Mouse (Mus musculus) urinary bladder, postnatal 4 days (tissue): ENCODE measurements at regions not wholly inside any gene's neighbourhood (a gene's known extent, or its start where the extent isn't known, plus 50 kb on each side); places are given as distances from the start of the nearest gene placed in this dataset.

Source experiments
- DNase-seq, 2 experiments: peaks; one replicate each; pipeline ENCODE4 v3.0.0; 2021 to 2022; ENCODE audit warnings: low spot score in 2 of 2

DNA sequence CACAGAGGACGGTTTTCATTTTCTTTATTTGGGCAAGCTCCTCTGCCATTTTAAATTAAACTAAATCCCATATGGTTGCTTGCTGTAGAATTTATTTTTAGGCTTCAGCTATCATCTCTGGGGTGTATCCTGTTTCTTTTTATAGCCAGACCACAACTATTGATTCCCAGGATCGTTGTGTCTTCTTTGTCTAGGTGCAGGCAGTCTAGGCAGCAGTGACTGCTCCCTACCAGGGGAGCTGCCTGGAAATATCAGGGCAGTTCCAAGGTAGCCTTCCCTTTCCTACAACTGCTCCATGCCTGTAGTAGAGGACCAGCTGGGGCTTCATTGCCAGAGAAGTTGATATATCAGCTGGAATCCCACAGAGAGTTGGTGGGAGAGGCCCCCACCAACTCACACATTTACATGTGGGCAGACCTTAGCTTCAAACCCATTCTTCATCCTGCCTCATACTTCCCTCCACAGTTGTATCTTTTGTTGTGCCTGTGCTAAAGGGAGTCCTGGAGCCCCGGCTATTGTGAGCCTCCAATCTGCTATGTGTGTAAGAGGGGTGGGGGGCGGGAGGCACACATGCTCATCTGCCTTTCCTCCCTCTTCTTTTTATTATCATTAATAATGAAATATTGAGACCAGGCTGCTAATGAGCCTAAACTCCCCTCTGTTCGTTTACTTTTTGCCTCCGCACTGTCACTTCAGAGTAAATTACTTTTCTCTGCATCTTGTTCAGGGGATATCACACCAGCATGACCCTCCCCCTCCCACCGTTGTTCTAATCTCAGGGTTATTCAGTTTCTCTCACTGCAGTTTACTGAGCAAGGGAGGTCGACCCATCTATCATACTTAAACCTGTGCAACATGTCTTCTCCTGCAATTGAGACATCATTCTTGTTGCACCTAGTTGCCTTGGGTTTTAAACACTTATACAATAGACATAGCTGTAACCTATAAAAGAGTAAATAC is 576.3 kb upstream of the Plxna2 start:
- no peak for DNase-seq

DNA sequence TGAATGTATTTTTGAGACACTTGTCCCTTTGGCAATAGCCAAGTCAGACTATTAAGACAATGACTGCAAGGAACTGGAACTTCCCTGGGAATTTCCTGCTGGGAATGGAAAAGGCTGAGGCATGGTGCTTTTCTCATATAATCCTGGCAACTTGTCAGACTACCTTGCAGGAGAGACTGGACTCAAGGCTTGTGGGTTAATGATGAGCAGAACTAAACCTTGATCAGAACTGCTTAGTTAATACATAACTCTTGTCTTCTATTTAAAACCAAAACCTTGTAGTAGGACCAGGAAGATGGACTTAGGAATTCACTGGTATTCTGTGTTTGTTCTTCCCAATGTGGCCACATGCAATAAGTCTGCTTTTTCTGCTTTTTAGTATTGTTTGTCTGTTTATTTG is 579.3 kb upstream of the Plxna2 start:
- DNase-seq: no peak

DNA sequence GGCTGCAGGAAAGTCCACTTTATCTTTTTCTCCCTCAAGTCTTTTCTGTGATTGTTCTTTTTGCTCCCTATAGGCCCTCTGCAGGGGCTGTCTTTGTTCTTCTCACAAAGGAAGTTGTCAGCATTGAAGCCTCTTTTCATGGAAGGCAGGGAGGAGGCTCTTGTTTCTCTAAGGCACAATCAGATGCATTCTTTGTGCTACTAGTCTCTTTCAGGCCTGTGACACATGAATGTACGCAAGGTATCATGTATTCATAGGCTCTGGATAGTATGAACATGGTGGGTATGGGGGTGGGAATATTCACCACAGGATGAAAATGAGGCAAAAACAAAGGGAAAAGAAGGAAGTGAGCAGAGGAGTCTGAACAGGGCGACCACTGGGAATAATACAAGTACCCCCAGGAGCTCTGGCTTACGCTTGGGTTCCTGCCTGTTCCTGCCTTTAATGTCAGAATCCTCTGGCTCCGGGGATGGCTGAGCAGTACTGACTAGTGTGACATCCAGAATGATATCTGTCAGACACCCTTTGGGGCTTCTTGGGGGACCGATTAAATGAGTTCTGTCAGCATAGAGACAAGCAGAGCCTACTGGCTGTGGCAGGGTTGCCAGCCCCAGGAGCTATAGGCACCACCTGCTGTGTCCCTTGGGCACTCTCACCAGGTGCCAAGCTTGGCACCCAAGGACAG is 583.7 kb upstream of the Plxna2 start:
- DNase-seq: no peak

DNA sequence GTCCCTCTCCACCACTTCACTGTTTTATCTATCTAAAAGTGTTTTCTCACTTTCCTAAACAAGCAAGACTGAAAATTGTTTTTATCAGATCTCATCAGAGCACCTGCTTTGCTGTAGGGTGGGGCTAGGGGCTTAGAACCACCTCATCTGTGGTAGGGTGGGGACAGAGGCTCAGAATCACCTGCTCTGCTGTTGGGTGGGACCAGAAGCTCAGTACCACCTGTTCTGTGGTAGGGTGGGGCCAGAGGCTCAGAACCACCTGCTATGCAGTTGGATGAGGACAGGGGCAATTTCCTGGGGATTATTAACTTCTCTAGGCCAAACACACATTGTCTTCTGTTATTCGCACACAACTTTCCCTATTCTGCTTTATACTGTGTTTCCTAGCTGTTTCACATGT is 585.4 kb upstream of the Plxna2 start:
- DNase-seq: no peak

DNA sequence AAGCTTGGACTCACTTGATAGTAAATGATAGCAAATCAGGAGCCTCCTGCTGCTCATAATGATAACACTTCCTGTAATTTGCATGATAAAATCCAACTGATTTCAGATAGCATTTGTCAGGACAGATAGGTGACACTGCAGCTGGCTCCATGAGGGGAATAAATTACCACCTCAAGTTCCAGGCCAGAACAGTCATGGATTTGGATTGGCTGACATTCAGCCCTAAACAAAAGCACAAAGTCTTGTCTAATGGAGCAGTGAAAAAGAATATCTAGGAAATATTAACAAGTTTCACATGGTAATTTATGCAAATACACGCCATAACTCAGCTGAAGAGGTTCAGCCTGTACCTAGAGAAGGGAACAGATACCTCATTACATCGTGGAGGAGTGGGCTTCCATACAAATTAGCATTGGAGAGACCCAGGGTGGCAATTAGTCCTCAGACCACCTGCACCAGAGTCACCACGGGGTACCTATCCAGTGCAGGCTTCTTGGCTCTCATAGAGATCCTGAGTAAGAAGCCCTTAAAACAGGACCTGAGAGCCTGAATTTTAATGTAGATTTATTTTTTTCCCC is 587.3 kb upstream of the Plxna2 start:
- DNase-seq: no peak

DNA sequence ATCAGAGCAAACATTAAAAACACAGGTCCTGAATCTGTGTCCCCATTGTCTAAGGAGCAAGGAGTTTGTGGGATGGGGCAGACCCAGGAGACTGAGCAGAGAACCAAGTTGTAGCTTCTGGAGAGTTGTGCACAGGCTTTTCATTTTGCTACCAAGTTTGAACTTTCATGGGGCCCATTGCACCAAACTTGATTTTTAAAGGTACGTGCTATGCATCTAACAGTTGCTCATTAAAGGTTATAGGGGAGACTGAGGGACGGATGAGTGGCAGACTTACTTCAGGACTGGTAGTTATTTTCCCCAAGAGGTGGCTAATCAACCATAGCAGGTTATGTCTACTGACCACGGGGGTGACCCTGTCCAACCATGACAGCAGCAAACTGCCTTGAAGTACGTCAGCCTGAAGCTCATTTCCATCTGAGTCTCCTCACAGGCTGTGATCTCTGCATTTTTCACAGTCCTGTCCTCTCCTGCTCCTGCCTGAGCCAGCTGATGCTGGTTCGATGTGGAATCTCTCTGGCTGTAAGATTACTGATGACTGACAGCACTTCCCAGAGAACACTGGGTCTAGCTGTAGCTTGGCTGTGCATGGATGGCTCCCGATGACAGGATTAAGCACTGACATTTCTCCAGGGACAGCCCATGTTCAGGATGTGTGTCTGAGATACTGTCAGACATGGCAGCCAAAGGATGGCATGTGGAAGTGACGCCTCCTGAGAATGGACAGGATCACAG is 590.9 kb upstream of the Plxna2 start:
- DNase-seq: no peak

DNA sequence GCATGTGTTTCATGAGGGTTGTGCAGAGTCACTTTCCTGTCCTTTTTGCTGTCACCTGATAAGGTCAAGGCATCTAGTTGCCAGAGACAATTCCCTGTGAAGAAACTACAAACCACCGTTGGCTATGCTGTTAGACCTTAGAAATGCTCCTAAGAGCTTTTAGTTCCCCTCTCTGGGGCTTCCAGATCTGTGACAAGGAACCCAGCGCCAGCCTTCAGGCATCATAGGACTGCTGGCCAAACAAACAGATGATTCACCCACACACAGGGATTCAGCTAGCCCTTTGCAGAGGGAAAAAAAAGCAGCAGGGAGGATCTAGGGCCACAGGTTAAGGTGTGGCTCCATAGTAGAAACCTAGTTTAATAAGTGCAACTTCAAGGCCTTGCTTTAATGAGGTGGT is 591.8 kb upstream of the Plxna2 start:
- no peak for DNase-seq

DNA sequence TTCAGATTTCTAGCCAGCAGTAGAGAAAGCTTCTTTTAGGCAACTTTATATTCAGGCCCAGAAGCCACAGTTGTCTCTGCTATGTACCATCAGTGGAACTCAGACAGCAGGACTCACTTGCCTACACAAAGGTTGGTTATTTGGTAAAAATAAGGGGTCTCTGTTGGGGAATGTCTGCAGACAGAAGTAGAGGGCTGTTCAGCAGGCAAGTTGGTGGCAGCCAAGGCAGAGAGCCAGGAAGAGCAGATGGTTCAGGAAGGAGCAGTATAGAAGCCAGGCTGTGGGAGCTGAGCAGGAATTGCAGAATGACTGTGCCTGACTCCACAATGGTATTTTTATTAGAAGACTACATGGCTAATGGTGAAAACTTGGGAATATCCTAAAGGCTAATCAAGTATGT is 598.7 kb upstream of the Plxna2 start:
- DNase-seq: no peak

DNA sequence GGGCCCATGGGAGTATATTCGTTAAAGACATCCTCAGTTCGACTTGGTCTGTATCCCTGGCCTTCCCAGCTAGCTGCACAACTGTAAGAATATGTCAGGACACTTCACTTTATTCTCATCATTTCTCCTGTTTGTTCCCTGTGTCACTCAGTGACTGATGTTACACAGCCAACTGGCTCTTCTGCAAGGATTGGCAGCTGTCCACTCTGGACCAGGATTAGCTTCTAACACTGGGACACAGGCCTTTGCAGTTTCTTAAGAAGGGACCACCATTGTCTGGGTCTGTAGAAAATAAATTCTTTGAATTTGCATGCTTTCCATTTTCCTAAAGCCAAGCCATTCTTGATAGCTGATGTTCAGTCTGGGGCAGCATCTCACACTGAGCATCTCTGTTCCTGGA is 622.1 kb upstream of the Camk1g start:
- no peak for DNase-seq

DNA sequence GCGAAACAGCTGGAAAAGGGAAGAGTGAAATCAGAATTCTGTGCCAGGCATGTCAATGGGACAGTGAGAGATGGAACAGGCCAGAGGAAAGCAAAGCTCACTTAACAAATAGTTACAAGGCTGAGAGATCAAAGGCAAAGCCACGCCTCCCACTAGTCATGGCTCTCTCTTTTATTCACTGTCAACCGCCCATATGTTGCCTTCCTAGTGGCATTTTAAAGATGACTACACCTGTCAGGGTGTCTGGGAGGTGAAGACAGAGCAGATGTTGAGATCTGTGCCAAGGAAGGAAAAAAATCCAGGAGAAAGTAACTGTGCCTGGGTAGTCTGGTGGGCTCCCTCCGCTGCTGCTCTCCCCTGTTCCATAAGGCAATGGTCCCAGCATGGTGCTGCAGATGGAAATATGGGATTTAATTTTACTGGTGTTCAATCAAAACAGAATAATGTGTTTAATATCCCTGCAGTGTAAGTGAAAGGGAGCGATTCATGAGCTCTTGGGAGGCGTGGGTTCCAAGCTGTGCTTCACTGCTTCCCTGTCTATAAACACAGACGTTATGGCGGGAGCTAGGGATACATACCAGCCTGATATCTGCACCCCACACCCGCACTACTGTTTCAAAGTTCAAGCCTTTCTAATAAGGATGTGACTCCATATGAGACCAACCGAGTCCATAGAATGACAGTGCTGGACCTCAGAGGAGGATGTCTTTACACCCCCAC is 620.0 kb upstream of the Camk1g start:
- DNase-seq: no peak

DNA sequence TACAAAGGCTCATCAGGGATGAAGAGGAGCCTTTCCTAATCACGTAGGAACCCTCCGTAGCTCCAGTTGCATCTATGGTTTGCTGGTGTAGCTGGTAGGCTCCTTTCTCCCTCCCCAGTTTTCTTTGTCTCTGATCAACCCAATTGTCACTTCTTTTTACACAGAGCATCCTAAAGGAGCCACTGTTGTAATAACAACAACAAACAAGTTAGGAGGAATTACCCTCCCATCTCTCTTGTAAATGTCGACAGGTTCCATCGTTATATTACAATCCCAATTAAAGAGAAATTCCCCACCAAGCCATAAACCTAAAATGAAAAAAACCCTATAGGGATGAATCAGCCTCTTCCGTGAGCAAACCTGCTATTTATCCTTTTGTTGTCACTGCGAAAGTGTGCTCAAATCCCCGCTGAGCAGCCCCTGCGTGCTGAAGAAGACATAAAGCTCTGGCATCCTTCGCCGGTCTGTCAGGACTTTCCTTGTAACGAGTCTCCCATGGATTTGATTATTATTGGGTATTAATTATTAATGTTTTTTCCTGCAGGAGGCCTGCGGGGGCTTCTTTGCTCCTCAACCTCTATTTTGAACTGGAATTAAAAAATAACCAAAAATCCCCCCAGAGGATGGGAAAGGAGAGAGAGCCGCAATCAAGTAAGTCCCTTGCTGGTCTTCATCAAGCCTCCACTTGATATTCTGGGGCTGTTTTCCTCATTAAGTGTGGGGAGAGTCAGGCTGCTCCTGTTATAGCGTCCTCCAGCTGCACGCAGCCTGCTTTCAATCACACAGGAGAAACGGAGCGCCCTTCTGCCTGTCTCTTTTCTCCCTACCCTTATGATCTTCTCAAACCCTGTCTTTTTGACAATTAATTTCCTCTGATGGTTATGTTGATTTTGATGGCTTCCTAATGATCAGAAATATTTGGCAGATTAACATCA is 619.1 kb upstream of the Camk1g start:
- DNase-seq: no peak

DNA sequence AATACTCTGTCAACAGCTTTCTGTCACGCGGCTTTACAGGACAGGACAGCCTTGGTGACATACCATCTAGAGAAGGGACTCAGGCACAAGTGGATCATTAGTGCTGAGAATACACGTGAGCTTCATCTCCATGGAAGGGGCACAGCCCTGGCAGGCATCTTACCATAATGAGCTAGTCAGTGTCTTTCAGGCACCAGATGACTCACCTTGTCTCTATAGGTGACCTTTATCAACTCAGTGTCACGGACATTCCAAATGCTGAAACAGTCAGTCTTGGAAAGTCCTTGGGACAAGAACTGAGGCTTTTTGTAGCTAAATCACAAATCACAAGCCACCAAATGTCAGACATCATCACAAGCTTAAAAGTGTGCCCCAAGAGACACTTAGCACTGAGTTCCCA is 610.5 kb upstream of the Camk1g start:
- no peak for DNase-seq

DNA sequence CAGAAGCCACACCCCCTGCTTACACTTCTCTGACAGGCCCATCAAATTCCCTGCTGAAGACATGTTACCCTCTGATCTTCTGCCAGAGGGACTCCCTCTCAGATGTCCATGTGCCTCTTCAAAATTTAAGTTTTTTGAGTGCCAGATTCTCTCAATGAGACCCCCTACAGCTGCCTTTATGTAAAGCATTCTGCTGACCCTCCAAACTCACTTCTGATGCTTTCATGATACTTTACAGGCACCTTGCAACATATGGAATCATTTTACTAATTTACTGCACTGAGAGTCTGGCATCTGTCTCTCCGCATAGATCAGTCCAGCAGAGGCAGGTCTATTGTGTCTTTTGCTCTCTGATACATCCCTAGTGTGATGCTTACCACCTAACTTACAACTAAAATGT is 601.4 kb upstream of the Camk1g start:
- no peak for DNase-seq

DNA sequence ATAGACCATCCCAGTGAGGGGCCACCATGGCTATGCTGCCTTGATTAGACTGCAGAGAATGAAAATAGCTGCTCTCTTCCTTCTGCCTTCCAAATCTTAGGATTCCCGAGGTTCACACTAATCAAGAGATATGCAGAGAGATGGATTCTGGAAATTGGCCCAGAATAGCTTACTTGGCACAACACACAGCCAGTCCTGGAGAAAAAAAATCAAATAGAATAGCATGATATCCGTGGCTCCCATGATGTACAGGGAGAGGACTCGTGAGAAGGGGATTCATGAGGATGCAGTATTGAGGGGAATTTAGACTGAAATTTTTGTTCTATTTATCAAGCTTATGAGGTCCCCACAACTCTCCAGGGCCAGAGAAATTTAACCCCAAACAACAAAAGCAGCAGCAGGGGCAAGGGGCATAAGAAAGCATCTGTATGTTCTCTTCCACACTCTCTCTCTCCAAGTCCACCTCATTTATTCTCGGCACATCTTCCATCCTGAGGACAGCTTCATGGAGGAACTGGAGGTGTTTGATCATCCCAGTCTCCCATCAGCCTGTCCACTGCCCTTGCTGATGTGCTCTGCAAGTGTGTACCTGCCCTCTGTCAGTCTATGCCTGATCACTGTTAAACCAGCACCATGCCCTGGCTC is 599.3 kb upstream of the Camk1g start:
- DNase-seq: no peak

DNA sequence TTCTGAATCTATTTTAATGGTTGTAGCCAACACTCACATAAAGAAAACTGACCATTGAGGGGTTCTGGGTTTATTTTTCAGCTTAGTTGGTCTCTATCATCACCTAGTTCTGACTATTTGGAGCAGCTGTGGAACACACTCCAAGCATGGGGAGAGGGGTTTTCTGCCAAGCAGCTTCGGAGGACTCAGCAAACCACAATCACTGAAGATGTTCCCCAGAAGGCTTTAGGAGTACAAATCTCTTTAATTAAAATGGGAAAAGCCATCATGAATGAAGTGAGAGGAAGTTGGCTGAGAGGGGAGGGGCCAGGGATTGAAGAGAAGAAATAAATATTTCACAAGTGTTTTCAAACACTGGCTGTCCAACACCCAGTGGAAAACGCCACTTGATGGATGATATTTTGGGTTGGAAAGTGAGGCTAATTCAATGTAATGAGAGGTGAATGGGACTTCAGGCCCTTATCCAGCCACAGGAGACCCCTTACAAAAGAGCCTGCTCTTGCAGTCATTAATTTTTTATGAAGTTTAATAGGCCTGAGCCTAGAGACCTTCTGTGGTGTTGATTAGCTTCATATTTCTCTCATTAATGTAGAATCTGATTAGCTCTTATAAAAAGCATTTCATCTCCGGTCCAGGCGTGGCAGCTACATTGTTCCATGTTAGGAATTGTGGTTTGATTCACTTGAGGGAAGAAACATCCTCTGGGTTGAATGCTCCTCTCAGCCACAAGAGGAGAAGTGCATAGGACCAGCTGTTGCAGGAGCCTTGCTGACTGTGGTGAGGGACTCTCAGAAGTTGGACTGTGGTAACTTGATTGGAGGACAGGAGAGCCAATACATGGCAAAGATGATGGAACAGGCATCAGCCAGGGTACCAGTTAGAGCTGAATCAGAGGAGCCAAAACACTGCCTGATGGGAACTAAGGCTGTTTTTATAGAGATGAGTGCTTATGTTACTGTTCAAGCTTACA is 598.1 kb upstream of the Camk1g start:
- no peak for DNase-seq

DNA sequence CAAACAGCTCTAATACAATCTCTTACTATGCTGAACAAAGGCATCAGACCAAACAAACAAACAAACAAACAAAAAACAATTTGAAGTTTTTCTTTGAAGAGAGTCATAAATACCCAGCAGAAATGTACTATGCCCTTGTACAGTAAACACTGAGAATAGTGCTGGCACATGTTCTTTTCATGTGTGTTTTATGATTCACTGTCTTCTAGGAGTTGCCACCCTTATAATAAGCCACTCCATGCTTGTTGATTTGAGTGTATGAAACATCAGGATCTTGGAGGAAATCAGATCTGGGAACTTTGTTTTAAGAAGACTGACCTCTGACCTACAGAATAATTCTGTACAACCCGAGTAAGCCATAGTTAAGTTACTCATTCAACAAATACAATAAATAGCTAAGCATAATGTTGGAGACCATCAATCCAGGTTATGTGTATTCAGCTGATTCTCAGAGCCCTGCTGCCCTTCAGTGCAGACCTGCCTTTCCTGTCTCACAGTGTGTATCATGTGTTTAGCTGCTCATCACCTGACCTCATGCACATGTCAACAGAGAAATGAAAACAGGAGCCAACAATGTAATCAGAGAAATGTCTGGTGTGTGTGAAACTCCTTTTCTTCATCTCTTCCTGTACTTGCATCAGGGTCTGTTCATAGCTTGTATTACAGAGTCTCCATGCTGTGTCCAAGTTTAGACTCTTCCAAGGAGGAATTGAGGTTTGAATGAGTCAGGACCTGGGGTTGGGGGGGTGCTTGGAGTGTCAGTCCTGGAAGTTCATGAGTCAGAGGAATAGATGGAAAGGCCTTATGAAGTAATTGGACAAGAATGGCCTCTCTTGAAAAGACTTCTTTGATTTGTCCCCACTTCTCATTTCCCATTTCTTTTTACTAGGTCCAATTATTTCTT is 596.8 kb upstream of the Camk1g start:
- DNase-seq: no peak

DNA sequence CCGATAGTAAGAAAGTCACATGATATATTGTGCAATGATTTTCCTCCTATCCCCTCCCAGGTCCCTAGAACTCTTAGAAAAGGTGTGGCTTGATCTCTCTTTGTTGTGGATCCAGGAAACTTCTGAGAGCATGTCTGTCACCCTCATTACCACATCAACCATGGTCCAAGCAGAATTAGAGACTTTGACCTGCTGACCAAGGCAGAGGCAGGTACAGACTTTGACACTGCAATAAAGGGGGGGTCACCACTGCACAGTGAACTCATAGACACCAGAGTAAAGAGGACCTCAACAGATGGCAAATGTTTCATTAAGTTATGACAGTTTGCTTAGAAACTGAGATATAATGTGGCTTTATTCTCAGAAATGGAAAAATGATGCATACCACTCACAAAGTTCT is 595.2 kb upstream of the Camk1g start:
- DNase-seq: no peak

DNA sequence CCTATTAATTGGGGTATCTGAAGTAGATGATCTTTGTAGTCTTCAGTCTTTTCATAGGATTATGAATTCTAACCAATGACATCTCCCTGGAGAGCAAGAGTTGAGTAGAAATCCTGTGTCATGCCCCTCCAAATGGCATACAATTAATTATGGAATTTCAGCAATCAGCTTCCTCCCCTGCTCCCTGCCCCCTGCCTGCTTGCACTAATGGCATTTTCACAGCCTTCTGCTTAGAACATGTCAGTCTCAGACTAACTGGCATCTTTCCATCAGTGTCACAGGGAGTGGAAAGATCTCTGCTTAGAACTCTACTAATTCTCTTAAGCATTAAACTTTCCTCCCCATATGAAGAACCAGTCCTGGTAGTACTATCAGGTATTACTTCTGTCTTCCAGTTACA is 581.8 kb upstream of the Camk1g start:
- DNase-seq: no peak
